Mouse (Mus musculus) ovary, postnatal 14 days (tissue): ENCODE results near the gene Art2b.
"Not testable (repeated sequence)": the region's sequence is repeated elsewhere in the genome, so short reads cannot be mapped to it uniquely, and the experiment has no call there.

Source experiments
- DNase-seq: peaks from one replicate; pipeline ENCODE4 v3.0.0; 2022; ENCODE audit warnings: low spot score

Art2b gene

DNA sequence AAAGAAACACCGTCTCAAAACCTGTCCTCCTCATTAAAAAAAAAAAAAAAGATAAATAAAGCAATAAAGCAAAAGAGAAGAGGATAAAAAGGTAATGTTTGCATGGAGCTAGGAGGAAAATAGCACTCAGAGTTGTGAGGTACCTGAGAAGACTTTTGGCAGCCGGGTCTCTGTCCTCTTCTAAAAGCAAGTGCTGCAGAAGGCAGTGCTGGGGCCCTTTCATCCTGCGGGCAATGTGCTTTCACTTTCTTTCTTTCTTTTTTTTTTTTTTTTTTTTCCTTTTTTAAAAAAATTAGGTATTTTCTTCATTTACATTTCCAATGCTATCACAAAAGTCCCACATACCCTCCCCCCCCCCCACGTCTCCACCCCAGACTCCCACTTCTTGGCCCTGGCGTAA, at the start of gene Art2b:
Gene Art2b, minus strand, starts transcription at position 193 of the 400 bp plus-strand sequence.
- no peak for DNase-seq

DNA sequence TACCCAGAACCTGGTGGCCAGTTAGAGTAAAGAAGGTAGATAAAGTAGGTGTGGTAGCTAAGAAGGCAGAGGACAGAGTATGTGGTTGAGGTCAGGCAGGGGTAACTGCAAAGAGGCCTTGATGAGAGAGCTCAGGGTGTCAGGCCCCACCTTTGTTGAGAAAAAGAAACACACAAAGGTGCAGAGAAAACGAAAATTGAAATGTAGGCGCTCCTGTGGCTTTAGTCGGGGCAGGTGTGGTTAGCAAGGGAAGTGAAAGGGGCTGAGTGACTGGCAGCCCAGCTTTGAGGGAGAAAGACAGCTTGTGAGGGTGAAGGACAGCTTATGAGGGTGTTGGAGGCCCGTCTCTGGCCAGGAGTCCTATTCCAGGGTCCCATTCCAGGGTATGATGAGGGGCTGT, 49.1 kb upstream of the Art2b start:
- no peak for DNase-seq

DNA sequence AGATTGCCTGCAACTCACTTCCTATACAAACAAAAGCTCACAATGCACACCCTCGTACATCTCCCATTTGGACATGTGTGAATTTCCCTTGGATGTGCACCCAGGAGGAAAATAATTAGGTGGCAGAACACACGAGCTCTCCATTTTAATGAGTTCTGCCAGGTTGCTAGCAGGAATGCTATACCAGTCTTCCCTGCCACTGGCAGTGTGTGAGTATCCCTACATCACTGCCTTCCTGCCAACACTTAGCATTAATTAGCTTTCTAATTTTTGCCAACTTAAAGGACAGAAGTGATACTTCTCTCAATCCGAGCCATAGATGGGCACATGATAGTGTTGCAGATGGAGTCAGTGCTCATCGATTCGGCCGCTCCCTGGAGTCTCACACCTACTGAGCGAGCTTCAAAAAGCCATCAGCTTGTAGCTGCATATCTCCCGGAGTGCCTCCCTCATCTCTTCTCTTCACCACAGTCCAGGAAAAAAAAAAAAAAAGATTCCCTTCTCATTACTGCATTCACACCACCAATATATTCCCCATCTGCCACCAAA, 48.3 kb upstream of the Art2b start:
- DNase-seq = no peak

GRCm38 (mm10) chr7:101628481-101628880, 43.1 kb upstream of the Art2b start:
- no peak for DNase-seq

GRCm38 (mm10) chr7:101627166-101627565, 41.8 kb upstream of the Art2b start:
- DNase-seq = not testable (repeated sequence)

DNA sequence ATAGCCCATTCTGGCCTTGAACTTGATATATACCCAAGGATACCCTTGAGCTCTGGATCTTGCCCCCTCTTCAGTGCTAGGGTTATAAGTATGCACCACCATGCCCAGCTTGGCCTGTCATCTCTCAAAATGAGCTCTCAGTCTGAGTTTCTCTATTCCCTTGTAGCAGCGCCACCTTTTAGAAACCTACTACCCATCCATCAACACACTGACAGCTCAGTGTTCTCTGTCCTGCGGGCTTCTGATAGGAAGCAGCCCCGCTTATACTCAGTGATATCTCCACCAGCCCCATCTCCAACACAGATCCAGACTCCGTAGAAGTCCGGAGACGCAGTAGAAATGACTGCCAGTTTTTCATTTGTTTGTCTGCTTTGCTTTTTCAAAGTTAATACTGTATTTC, 38.9 kb upstream of the Art2b start:
- DNase-seq = no peak

DNA sequence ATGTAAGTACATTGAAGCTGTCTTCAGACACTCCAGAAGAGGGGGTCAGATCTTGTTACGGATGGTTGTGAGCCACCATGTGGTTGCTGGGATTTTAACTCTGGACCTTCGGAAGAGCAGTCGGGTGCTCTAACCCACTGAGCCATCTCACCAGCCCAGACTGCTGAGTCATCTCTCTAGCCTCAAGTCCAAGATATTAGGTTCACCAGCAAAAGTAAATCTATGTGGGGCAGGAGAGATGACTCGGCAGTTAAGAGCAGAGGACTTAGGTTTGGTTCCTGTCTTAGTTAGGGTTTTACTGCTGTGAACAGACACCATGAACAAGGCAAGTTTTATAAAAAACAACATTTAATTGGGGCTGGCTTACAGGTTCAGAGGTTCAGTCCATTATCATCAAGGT, 36.5 kb upstream of the Art2b start:
- not testable (repeated sequence) for DNase-seq

DNA sequence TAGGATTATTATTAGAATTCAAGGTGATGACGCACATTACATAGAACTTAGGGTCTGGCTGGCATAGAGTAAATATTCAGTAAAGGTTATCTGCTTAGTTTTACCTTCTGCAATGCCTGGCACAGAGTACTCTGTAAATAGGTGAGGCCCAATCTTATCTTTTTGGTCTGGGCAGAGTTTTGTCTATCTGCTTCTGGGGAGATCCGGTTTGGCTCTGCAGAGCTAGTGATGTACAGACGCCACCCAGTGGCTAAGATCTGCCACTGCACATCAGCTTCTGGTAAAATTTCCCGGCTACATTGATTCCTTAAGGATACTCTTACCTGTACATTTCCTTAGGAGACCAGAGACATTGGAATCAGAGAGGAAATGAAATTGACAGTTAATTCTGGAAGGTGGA, 35.0 kb upstream of the Art2b start:
- DNase-seq = peak; percentile 13

DNA sequence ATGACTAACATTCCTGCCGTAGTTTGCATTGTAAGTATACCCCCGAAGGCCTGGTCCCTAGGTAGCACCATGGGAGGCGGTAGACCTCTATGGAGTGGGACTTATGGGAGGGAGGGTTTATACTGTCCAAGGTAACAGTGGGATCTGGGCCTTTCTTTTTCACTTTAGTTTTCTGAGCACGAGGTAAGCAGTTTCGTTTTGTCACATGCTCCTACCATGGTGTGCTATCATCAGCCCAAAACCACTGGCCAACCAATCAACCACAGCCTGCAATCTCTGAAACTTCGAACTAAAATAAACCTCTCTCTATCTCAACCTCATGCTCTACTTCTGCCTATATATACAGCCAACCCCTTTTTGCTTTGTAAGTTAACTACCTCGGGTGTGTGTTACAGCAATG, 32.9 kb upstream of the Art2b start:
- no peak for DNase-seq

GRCm38 (mm10) chr7:101617438-101618165, 32.2 kb upstream of the Art2b start:
- DNase-seq = no peak

- no peak for DNase-seq
These were observed 30.9 kb upstream of the Art2b start for GRCm38 (mm10) chr7:101616136-101616835.

GRCm38 (mm10) chr7:101615406-101615805, 30.0 kb upstream of the Art2b start:
- DNase-seq = peak; percentile 7

DNA sequence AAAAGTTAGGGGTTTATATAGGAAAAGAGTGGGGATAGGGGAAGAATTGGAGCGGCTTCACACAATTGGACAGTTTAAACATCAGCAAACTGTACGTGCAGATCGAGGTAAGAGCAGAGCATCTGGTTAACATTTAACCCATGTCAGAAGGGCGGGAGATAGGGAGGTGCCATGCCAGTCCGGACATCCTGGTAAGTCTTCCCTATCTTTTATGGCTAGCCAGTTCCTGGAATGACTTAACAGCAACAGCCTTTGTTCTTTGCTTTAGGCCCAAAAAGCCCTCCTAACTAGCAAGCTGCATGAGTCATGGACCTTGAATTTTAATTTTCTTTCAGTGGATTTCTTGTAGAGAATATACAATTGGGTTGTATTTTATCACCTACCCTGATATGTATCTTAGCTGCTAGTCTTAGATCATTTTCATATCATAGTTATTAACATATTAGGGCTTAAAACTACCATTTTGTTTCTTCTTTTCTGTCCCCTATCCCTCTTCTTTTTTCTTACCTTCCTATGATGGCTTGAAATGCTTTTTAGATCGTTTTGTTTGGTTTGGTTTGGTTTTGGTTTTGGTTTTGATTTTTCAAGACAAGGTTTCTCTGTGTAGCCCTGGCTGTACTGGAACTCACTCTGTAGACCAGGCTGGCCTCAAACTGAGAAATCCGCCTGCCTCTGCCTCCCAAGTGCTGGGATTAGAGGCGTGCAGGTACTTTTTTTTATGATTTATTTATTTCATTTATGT, 27.6 kb upstream of the Art2b start:
- not testable (repeated sequence) for DNase-seq

DNA sequence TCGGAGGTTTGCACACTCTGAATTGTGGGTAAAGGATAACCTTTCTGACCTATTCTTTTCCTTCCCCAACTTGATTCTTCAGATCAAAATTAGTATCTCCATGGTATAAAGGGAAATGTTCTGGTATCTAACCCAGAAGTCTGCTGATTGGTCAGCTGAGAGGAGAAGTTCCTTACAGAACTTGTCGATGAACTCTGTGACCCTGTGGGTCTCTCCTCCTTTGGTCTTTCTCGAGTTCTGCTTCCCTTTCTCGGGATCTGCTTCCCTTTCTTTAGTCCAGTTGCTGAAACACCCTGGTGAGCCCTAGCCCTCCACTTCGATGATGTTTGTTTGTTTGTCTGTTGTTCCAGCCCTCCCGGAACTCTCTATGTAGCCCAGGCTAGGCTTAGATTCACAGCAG, 22.4 kb upstream of the Art2b start:
- no peak for DNase-seq

GRCm38 (mm10) chr7:101600406-101600805, 15.0 kb upstream of the Art2b start:
- DNase-seq = no peak

DNA sequence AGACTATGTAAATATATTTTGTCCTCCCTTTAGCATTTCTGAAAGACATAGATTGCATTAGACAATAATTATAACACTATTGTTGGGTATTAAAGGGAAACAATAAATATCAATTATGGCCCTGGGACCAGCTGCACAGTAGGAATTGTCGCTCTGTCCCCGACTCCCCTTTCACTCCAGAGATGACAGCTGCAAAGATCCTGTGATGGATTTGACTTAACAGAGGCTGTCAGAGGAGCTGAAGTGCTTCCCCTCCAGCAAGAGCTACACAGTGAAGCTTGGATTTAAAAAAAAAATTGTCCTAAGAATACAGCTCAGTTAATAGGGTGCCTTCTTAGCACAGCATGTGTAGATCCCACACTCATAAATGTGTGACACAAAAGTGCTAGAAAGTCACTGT, 13.1 kb upstream of the Art2b start:
- no peak for DNase-seq

DNA sequence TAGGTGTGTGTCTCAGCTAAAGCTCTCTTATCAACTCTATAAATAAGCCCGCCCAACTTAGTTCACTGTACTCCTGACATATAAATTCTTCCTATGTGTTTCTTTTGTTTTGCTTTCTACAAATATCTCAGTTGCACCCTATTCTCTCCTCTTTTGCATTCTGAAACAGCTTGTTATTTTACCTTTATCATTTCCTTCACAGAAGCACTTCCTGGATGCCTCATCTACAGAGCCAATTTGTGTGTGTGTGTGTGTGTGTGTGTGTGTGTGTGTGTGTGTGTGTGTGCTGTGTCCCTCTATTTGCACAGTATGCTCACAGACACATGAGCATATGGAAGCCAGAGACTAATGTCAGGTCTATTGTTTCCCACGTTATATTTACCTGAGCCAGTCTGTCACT, 9.6 kb upstream of the Art2b start:
- DNase-seq = no peak

DNA sequence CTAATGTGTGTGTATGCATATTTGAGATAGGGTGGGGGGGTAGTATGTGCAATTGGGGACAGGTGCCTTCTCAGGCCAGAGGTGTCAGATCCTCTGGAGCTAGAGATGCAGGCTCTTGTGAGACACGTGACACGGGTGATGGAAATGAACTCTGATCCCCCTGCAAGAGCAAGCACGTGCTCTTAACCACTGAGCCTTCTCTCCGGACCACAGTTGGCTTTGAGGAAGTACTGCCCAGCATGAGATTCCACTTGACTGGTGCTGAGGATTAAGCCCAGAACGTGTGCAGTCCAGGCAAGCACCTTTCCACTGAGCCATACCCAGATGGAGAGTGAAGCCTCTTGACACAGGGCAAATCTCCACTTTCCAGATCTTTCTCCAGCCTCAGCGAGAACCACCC, 1.1 kb downstream of the Art2b start:
- DNase-seq = not testable (repeated sequence)

GRCm38 (mm10) chr7:101582012-101582411, 3.4 kb downstream of the Art2b start:
- no peak for DNase-seq

DNA sequence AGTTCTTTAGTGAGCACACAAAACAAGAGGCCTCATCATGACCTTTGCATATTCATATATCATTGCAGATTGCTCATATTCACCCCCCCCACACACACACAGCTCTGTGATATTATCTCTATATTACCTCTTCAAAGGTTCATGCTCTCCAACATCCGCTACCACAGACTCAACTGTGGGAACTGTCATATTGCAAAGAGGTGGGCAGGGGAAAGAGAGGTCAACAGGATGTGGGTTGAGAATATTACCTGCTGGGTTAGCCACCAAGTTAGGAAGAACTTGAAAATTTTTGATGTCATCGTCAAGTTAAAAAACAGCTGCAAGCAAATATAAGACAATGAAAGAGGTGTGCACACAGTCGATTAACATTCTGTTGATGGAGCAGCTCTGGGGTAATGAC, 4.5 kb downstream of the Art2b start:
- DNase-seq = not testable (repeated sequence)

- no peak for DNase-seq
These were observed 11.0 kb downstream of the Art2b start for GRCm38 (mm10) chr7:101574413-101574812.

DNA sequence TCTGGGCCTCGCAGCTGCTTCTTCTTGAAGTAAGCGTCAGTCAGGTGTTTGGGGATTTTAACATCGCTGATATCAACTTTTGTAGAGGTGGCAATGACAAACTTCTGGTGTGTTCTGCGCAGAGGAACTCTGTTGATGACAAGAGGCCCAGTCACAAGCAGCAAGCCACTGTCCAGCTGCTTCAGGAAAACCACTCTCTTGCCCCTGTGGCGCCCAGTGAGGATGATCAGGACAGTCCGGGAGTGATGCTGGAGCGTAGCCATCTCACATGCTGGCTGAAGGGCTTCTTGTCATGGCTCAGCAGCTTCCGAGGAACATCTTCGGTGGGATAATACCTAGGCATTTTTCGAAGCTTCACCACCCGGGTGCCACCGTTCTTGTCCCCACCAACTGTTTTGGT, 11.8 kb downstream of the Art2b start:
- DNase-seq = not testable (repeated sequence)

GRCm38 (mm10) chr7:101564086-101564485, 21.3 kb downstream of the Art2b start:
- no peak for DNase-seq
